Mouse (Mus musculus): Measurements from ENCODE around the gene Edem2.
"Not testable (repeated sequence)": the region's sequence is repeated elsewhere in the genome, so short reads cannot be mapped to it uniquely, and the experiment has no call there.

Gene Edem2

GRCm38 (mm10) chr2:155735080-155735479, 5.8 kb upstream of the Edem2 start:
- DNase-seq = no peak

DNA sequence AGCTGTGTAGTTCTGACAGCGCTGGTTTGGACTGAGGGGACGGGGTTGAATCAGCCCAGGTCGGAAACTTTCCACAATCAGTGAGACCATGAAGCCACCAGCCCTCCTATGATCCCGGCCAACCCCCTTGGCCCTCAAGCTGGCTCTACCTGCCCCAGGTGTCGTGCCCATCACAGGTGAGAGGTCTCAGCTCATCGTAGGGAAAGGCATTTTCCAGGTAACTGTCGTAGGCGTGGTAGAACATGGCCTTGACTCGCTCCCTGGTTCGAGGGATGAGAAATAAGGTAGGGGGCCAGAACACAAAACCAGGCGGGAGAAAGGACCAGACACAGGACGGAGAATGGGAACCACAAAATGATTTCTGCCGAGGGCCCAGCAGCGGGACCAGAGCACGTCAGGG, 533 bp downstream of the Edem2 start:
- DNase-seq = no peak

DNA sequence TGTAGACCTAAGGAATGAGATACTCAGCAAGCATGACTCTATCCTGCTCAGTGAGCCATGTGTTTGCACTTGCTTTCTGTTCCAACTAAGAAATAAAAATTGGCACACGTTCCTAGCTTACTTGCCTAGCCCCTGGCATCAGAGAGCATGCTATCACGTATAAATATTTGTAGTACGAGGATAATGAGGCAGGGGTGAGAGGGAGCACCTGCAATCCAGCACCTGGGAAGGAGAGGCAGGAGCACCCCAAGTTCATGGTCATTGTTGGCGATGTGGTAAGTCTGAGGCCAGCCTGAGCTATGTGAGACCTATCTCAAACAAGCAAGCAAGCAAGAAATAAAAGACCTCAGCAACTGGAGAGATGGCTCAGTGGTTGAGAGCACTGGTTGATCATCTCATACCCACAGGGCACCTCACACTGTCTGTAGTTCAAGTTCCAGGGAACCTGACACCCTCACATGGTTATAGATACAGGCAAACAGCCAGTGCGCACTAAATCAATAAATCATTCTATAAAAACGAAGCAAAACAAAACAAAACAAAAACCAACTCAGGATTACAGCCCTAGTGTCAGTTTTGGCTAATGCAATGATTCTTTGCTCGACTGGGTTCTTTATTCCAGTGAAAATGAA, 1.4 kb downstream of the Edem2 start:
- no peak for DNase-seq

DNA sequence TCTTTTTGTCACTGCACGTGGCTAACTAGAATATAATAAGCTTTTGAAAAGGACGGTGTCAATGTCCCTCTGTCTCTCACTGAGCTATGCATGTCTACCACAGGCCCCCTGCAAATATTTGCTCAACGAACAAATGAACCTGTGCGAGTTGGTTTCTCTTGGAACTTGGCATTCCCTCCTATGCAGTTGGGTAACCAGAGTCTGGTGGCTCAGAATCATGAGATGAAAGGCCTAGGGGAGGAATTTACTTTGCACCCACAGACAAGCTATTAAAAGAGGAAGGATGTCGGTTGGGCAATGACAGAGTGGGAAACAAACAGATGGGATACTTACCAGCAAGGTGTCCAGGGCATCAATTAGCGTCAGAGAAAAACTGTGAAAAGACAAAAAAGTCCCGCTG, 3.0 kb downstream of the Edem2 start:
- no peak for DNase-seq

DNA sequence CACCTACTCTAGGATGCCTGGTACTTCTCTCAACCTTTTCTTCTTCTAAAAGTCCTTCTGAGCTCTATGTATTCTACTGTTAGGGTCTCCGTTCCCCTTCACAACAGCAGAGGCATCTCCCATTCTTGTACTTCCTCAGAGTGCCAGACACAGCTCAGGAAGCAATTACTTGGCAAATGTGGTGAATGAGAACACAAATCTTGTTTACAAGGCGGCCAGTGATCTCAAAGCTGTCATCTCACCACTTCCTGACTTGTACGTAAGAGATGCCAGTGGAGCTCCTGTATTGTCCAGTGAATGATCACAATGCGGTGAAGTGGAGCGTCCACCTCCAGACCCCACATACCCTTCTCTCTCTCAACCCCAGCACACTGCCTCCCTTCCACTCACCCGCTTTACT, 4.7 kb downstream of the Edem2 start:
- no peak for DNase-seq

GRCm38 (mm10) chr2:155724036-155724435, 5.2 kb downstream of the Edem2 start:
- no peak for DNase-seq

- peak; percentile 11 for DNase-seq
These were observed 8.7 kb downstream of the Edem2 start for GRCm38 (mm10) chr2:155720585-155720984.

DNA sequence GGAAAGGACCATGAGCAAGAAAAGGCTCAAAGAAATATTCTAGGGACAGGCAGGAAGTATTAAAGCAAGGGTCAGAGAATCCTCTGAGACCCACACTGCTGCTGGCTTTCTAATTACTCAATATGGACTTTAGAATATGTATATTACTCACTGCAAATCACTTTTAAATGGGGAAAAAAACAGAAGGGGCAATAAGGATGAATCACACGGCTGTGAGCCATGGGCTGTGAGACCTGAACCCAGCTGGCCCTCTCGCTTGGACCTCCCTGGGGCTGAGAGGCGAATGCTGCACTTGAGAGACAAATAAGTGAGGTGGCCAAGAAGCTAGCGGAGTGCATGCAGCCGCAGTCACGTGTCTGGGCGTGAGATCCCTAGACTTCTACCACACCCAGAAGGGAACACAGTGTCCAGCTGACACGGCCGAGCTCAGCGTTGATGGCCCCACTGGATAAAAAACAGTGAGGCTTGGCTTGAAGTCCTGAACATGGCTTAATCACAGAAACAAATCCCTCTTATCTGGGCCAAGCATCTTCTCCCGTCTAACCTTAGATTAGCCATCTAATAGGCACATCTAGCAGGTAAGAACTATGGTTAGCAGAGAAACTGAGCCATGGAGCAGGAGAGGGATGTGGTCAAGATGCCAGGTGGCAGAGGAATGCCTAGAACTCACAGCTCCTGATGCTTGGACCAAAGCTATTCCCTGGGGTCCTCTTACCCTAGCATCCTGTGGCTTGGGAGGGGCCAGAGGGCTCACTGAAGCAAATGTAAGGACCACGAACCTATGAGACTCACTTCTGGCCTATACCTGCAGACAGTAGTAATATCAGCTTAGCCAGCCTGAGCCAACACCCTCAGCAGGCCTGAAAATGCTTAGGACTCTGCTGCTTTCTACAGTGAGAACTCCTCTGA, 11.9 kb downstream of the Edem2 start:
- no peak for DNase-seq

GRCm38 (mm10) chr2:155710557-155710956, 18.7 kb downstream of the Edem2 start:
- DNase-seq = no peak

- DNase-seq = no peak
These were observed 22.0 kb downstream of the Edem2 start for GRCm38 (mm10) chr2:155707251-155707650.

DNA sequence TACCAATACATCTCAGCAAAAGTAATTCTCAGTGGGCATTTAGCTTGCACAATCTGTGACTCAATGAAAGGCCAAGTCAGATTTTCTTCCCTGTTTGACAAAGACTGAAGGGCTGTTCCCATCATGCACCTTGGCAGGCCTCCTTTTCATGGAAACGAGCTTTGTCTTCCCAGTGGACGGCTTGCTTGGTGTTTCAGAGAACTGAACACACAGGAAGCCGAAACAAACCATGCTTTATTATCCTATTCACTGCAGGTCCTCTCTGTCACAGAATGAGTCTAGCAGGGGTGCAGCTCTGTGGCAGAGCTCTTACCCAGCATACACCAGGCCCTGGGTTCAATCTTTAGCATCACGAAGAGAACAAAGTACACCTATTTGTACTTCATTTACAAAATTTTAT, 25.6 kb downstream of the Edem2 start:
- no peak for DNase-seq

DNA sequence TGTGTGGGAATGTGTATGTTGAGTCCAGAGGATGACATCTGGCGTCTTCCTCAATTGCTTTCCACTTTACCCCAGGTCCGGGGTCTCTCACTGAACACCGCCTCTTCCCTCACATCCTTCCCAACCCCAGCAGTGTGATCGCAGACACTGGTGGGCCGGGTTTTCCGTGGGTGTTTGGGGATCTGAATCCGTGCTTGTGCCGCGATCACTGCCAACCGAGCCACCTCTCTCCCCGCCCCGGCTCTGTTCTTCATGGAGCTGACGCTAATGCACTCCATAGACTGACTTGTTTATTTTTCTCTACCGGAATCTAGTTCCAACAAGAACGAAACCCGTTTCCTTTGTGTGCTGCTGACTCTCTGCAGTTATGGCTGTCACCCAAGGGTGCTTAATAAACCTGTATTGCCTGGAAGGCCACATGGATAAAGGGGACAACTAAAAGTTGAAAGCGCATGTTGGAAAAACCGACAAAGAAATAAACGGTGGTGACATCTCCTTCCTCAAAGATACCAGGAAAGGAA, 27.8 kb downstream of the Edem2 start:
- DNase-seq = no peak

- DNase-seq = not testable (repeated sequence)
These were observed 30.8 kb downstream of the Edem2 start for GRCm38 (mm10) chr2:155698443-155698842.

DNA sequence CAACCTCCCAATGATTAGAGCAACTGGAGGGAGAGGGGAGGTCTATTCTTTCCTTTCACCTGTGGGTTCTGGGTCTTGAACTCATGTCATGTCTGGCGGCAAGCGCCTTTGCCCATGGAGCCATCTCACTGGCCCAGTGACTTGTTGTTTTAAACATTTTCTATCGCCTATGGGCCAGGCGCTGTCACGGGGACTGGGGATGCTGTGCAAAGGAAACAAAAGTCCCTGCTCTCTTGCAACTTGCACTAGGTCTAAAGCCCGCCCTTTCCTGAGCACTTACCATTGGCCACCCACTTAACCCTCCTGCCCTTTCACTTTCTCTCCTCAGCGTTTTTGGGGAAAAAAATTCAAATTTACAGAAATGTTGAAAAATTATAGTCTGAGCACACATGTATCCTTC, 32.4 kb downstream of the Edem2 start:
- DNase-seq = no peak

DNA sequence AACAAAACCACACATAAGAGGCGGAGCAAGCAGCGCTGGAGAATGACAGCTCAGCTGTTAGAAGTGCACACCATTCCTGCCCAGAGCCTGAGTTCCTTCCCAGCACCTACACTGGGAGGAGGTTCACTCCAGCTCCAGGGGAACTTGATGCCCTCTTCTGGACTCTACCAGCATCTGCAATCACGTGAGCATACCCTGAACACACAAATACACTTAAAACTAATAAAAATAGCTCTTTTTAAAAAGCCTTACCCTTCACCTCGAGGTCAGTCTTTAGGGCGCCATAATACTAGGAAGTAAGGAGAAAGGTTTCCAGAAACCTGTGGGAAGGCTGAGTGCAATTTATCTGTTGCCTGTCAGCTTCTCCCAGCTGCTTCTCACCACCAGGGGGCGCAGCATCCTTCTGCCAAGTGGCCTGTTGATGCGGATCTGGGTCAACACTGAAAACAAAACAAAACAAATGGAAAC, 33.1 kb downstream of the Edem2 start:
- peak; percentile 86 for DNase-seq

DNA sequence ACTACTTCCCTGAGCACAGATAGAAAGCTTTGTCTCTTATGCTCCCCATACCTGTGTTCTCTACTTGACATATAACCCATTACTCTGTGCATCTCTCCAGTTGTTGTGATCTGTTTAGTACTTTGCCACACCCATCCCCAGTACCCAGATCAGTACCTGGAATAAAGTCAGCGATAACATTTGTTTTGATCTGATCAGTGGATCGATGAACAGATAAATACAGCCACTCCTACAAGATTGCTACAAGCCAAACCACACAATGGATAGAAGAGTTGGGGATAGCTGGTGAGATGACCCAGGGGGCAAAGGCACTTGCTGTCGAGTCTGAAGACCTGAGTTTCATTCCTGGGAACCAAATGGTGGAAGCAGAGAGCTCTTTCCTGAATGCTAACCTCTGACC, 34.0 kb downstream of the Edem2 start:
- DNase-seq = no peak

- DNase-seq = no peak
These were observed 34.7 kb downstream of the Edem2 start for GRCm38 (mm10) chr2:155694564-155694963.

- no peak for DNase-seq
These were observed 36.1 kb downstream of the Edem2 start for GRCm38 (mm10) chr2:155693136-155693535.

DNA sequence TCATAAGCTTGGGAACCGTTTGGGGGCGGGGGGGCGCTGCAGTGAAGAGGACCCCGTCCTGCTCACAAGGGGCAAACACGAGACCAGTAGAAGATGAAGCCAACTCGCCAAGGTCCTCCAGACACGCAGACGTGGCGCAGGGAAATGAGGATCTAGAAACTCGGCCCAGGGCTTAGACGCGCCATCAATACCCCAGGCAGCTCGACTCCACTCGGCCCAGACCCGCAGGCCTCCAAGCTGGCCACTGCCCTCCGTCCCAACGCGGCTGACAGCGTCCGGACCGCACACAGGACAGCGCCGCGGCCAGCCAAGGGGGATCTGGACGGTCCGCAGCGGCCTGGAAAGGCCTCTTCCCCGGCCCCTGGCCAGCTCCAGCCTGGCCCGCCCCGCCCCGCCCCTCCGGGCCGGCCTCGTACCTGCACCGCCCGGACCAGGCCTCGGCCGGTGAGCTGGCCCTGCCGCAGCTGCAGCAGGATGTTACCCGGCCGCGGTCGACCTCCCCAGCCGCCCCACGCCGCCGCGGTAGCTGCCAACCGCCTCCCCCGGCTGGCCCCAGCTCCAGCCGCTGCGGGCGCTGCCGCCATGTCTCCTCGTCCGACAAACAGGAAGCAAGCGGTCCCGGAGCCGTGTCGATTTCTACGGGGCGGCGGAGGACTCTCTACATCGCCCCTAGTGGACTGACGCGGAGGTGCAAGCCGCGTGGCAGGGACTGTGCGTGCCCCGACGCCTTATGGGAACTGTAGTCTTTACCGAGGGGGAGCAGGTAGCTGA, 37.4 kb downstream of the Edem2 start, which contains the start of gene Trpc4ap:
Trpc4ap (minus strand) TSS at position 662 of the 771 bp plus-strand sequence.
- peak; percentile 98 for DNase-seq

DNA sequence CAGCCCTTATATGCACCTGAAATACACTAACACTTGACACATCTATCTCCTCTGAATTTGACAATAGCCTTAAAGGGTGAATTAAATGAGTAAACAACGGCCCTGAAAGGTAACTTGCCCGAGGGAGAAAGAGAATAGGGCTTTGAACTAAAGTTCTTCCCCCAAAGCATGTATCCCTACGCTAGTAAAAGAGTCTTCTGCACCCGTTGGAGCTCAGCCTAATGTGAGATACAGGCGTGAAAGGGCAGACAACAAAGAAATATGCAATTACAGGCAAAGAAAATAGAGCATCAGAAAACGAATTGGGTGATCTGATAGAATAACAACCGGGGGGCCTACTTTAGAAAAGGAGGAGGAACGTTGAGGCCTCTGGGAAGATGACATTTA, 37.9 kb downstream of the Edem2 start:
- no peak for DNase-seq

DNA sequence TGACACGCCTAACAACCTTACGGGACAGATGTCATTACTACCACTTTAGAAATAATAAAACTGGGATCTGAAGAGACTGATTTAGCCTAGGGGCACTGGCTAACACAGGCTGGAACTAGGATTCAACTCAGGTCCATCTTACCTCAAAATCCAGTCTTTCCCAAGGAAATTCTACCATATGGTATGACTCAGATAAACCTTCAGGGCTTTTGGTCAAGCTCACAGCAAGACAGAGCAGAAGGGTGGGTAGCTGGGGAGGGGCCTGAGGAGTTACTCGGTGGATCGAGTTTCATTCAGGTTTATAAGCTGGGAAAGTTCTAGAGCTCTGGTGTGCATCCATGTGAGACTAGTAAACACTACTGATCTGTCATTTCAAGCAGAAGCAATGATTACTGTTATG, 40.1 kb downstream of the Edem2 start:
- no peak for DNase-seq

DNA sequence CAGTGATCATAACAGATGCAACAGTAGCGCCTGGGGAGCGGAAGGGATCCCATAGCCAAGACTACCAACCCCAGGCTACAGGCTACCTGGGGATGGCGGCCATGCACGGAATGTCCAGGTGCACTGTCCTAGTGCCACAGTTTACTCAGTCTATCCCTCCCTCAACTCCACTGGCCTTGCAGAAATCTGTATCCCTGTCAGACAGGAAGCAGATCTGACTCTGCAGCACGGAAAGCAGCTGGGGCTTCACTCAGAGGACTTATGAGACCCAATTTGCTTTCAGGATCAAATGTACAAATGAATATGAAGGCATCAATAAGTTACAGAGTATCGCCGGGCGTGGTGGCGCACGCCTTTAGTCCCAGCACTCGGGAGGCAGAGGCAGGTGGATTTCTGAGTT, 41.5 kb downstream of the Edem2 start:
- peak; percentile 41 for DNase-seq

- DNase-seq = peak; percentile 37
These were observed 42.7 kb downstream of the Edem2 start for GRCm38 (mm10) chr2:155686572-155686971.

Data from thymus, postnatal 25 days (tissue).